Mouse (Mus musculus) small intestine, adult 2 months (tissue): ENCODE data around the gene Paqr7.

Source experiments
- CTCF ChIP-seq: fragments of 200-500 bp; IDR thresholded peaks from 2 replicates; pipeline ENCODE4 v1.5.1; 2012; ENCODE audit warnings: low read depth, mild to moderate bottlenecking, control low read depth, inconsistent platforms, low read length, moderate library complexity, mixed read lengths; ENCODE audit not compliant: insufficient replicate concordance, insufficient read length; ENCODE audit errors: extremely low read depth
- POLR2A ChIP-seq: fragments of 200-500 bp; IDR thresholded peaks from 2 replicates; pipeline ENCODE4 v1.6.1; 2012; ENCODE audit warnings: low read depth, mild to moderate bottlenecking, control low read depth, inconsistent platforms, low read length, moderate library complexity

GRCm38 (mm10) chr4:134546814-134547705 is 50.6 kb downstream of the Paqr7 start:
- TF ChIP-seq CTCF (no peak), POLR2A (no peak)
